Mouse (Mus musculus): Measurements from ENCODE around the gene Ifitm3. TPM values are rescaled to one million over a fixed set of nuclear protein-coding genes. Genes with fewer than 3 reads are reported as not detected.
"Not testable (repeated sequence)": the region's sequence is repeated elsewhere in the genome, so short reads cannot be mapped to it uniquely, and the experiment has no call there.

Ifitm3 gene
- total RNA-seq, 1 experiment from 2014 or later, result 143 TPM

GRCm38 (mm10) chr7:140976720-140977119 is 33.9 kb downstream of the Ifitm3 start:
- peak in 1 of 2 experiments; percentile 58; a peak in 2 of 4 replicates for ATAC-seq (replicated peaks in 1 of 2; ENCODE audit: insufficient read depth in 1 of 2, low FRiP score in 2 of 2, low TSS enrichment in 1 of 2, low read depth in 1 of 2, poor library complexity in 2 of 2, severe bottlenecking in 2 of 2)

- no peak for ATAC-seq (replicated peaks in 1 of 2; ENCODE audit: insufficient read depth in 1 of 2, low FRiP score in 2 of 2, low TSS enrichment in 1 of 2, low read depth in 1 of 2, poor library complexity in 2 of 2, severe bottlenecking in 2 of 2)
Measured at GRCm38 (mm10) chr7:140975465-140975864, 35.1 kb downstream of the Ifitm3 start.

GRCm38 (mm10) chr7:140974940-140975339 is 35.6 kb downstream of the Ifitm3 start:
- no peak for ATAC-seq (replicated peaks in 1 of 2; ENCODE audit: insufficient read depth in 1 of 2, low FRiP score in 2 of 2, low TSS enrichment in 1 of 2, low read depth in 1 of 2, poor library complexity in 2 of 2, severe bottlenecking in 2 of 2)

- ATAC-seq (replicated peaks in 1 of 2; ENCODE audit: insufficient read depth in 1 of 2, low FRiP score in 2 of 2, low TSS enrichment in 1 of 2, low read depth in 1 of 2, poor library complexity in 2 of 2, severe bottlenecking in 2 of 2), result no peak
Measured at GRCm38 (mm10) chr7:140973396-140974165, 37.0 kb downstream of the Ifitm3 start.

GRCm38 (mm10) chr7:140971479-140972171 is 38.9 kb downstream of the Ifitm3 start:
- ATAC-seq (replicated peaks in 1 of 2; ENCODE audit: insufficient read depth in 1 of 2, low FRiP score in 2 of 2, low TSS enrichment in 1 of 2, low read depth in 1 of 2, poor library complexity in 2 of 2, severe bottlenecking in 2 of 2), result no peak

- ATAC-seq (replicated peaks in 1 of 2; ENCODE audit: insufficient read depth in 1 of 2, low FRiP score in 2 of 2, low TSS enrichment in 1 of 2, low read depth in 1 of 2, poor library complexity in 2 of 2, severe bottlenecking in 2 of 2), result no peak
Measured at GRCm38 (mm10) chr7:140970931-140971330, 39.6 kb downstream of the Ifitm3 start.

- ATAC-seq (replicated peaks in 1 of 2; ENCODE audit: insufficient read depth in 1 of 2, low FRiP score in 2 of 2, low TSS enrichment in 1 of 2, low read depth in 1 of 2, poor library complexity in 2 of 2, severe bottlenecking in 2 of 2), result not testable (repeated sequence)
Measured at GRCm38 (mm10) chr7:140968710-140969109, 41.9 kb downstream of the Ifitm3 start.

GRCm38 (mm10) chr7:140967862-140968591 is 42.5 kb downstream of the Ifitm3 start:
- ATAC-seq (replicated peaks in 1 of 2; ENCODE audit: insufficient read depth in 1 of 2, low FRiP score in 2 of 2, low TSS enrichment in 1 of 2, low read depth in 1 of 2, poor library complexity in 2 of 2, severe bottlenecking in 2 of 2), result peak; percentile 89 to 93

- no peak for ATAC-seq (replicated peaks in 1 of 2; ENCODE audit: insufficient read depth in 1 of 2, low FRiP score in 2 of 2, low TSS enrichment in 1 of 2, low read depth in 1 of 2, poor library complexity in 2 of 2, severe bottlenecking in 2 of 2)
Measured at GRCm38 (mm10) chr7:140966921-140967320, 43.6 kb downstream of the Ifitm3 start, which contains the start of gene Ifitm1. TSS of gene Ifitm1 (plus strand) at chr7:140967221.

- no peak for ATAC-seq (replicated peaks in 1 of 2; ENCODE audit: insufficient read depth in 1 of 2, low FRiP score in 2 of 2, low TSS enrichment in 1 of 2, low read depth in 1 of 2, poor library complexity in 2 of 2, severe bottlenecking in 2 of 2)
Measured at GRCm38 (mm10) chr7:140962733-140963132, 47.8 kb downstream of the Ifitm3 start.

- ATAC-seq (replicated peaks in 1 of 2; ENCODE audit: insufficient read depth in 1 of 2, low FRiP score in 2 of 2, low TSS enrichment in 1 of 2, low read depth in 1 of 2, poor library complexity in 2 of 2, severe bottlenecking in 2 of 2), result no peak
Measured at GRCm38 (mm10) chr7:140961416-140961815, 49.2 kb downstream of the Ifitm3 start.

- no peak for ATAC-seq (replicated peaks in 1 of 2; ENCODE audit: insufficient read depth in 1 of 2, low FRiP score in 2 of 2, low TSS enrichment in 1 of 2, low read depth in 1 of 2, poor library complexity in 2 of 2, severe bottlenecking in 2 of 2)
Measured at GRCm38 (mm10) chr7:140960026-140960425, 50.5 kb downstream of the Ifitm3 start.

Other genes starting within 250 kb of the Ifitm3 start
- not detected in 2 replicates for gene Cyp2e1, start 247.0 kb downstream of the Ifitm3 start, total RNA-seq (2017)
- gene Syce1, start 222.9 kb downstream of the Ifitm3 start, total RNA-seq (2017), result 0.88 and 1.8 TPM in 2 replicates
- 2.4 and 3.4 TPM in 2 replicates for gene Zfp941, start 188.6 kb downstream of the Ifitm3 start, total RNA-seq (2017)
- gene Urah, start 175.8 kb downstream of the Ifitm3 start, total RNA-seq (2017), result not detected in 2 replicates
- not detected in 2 replicates for gene Scgb1c1, start 165.2 kb downstream of the Ifitm3 start, total RNA-seq (2017)
- gene Odf3, start 163.0 kb downstream of the Ifitm3 start, total RNA-seq (2017), result not detected in 2 replicates
- 1.8 and 4.6 TPM in 2 replicates for gene Gm45785, start 154.4 kb downstream of the Ifitm3 start, total RNA-seq (2017)
- 49.0 and 66.3 TPM in 2 replicates for gene Ric8a, start 153.8 kb downstream of the Ifitm3 start, total RNA-seq (2017)
- 28.2 and 36.1 TPM in 2 replicates for gene Bet1l, start 153.2 kb downstream of the Ifitm3 start, total RNA-seq (2017)
- gene Psmd13, start 128.8 kb downstream of the Ifitm3 start, total RNA-seq (2017), result 131 and 147 TPM in 2 replicates
- gene Sirt3, start 128.5 kb downstream of the Ifitm3 start, total RNA-seq (2017), result 50.7 and 71.5 TPM in 2 replicates
- gene Cox8b, start 110.3 kb downstream of the Ifitm3 start, total RNA-seq (2017), result not detected in 2 replicates
- gene Nlrp6, start 89.9 kb downstream of the Ifitm3 start, total RNA-seq (2017), result 0.25 and 0.35 TPM in 2 replicates
- 11.2 and 17.7 TPM in 2 replicates for gene Pgghg, start 69.4 kb downstream of the Ifitm3 start, total RNA-seq (2017)
- gene Ifitm5, start 60.5 kb downstream of the Ifitm3 start, total RNA-seq (2017), result 1.0 TPM in 1 of 2 replicates, not detected in the other
- gene Gm45717, start 54.8 kb downstream of the Ifitm3 start, total RNA-seq (2017), result not detected in 2 replicates
- gene Ifitm2, start 54.8 kb downstream of the Ifitm3 start, total RNA-seq (2017), result 328 and 386 TPM in 2 replicates
- 250 and 359 TPM in 2 replicates for gene Ifitm1, start 43.5 kb downstream of the Ifitm3 start, total RNA-seq (2017)
- 68.4 and 203 TPM in 2 replicates for gene Ifitm6, start 7.2 kb upstream of the Ifitm3 start, total RNA-seq (2017)
- not detected in 2 replicates for gene Gm17387, start 18.4 kb upstream of the Ifitm3 start, total RNA-seq (2017)
- gene B4galnt4, start 50.3 kb upstream of the Ifitm3 start, total RNA-seq (2017), result 4.1 and 6.6 TPM in 2 replicates
- 1.2 and 2.3 TPM in 2 replicates for gene Pkp3, start 67.4 kb upstream of the Ifitm3 start, total RNA-seq (2017)
- gene Sigirr, start 89.8 kb upstream of the Ifitm3 start, total RNA-seq (2017), result 22.0 and 32.5 TPM in 2 replicates
- gene Ano9, start 107.0 kb upstream of the Ifitm3 start, total RNA-seq (2017), result not detected in 2 replicates
- gene Ptdss2, start 111.6 kb upstream of the Ifitm3 start, total RNA-seq (2017), result 6.4 and 9.6 TPM in 2 replicates
- gene Rnh1, start 162.1 kb upstream of the Ifitm3 start, total RNA-seq (2017), result 34.4 and 61.9 TPM in 2 replicates
- 15.0 and 19.7 TPM in 2 replicates for gene Hras, start 183.2 kb upstream of the Ifitm3 start, total RNA-seq (2017)
- gene Lrrc56, start 183.4 kb upstream of the Ifitm3 start, total RNA-seq (2017), result 0.60 and 0.75 TPM in 2 replicates
- gene Lmntd2, start 203.3 kb upstream of the Ifitm3 start, total RNA-seq (2017), result 1.6 TPM in 1 of 2 replicates, not detected in the other
- 4.9 and 5.1 TPM in 2 replicates for gene Rassf7, start 205.1 kb upstream of the Ifitm3 start, total RNA-seq (2017)
- 52.5 and 77.3 TPM in 2 replicates for gene Phrf1, start 218.0 kb upstream of the Ifitm3 start, total RNA-seq (2017)

Measured in hematopoietic stem cell, adult 5-6 weeks (primary cell).